Mouse (Mus musculus): ENCODE measurements at regions not wholly inside any gene's neighbourhood (a gene's known extent, or its start where the extent isn't known, plus 50 kb on each side); places are given as distances from the start of the nearest gene placed in this dataset.

GRCm38 (mm10) chr5:81878563-81878962 is 858.6 kb downstream of the Adgrl3 start:
- TF ChIP-seq CTCF (conservative IDR thresholded peaks at IDR 0.05; ENCODE audit: low read length) (no peak), NANOG (IDR thresholded peaks at IDR 0.05; ENCODE audit: borderline replicate concordance, low read length) (no peak)
